Mouse (Mus musculus) testis, adult 2 months (tissue): ENCODE results near the gene Pum2.

Experiments
- CTCF ChIP-seq: fragments of 200-500 bp; IDR thresholded peaks from 2 replicates; pipeline ENCODE4 v1.5.1; 2012; ENCODE audit warnings: low read depth, mild to moderate bottlenecking, inconsistent platforms, low read length, moderate library complexity; ENCODE audit not compliant: control insufficient read depth, insufficient read depth, insufficient replicate concordance
- POLR2A ChIP-seq: fragments of 200-500 bp; IDR thresholded peaks from 2 replicates; pipeline ENCODE4 v1.6.1; 2012; ENCODE audit warnings: low read depth, mild to moderate bottlenecking, inconsistent platforms, low read length, moderate library complexity; ENCODE audit not compliant: control insufficient read depth

DNA sequence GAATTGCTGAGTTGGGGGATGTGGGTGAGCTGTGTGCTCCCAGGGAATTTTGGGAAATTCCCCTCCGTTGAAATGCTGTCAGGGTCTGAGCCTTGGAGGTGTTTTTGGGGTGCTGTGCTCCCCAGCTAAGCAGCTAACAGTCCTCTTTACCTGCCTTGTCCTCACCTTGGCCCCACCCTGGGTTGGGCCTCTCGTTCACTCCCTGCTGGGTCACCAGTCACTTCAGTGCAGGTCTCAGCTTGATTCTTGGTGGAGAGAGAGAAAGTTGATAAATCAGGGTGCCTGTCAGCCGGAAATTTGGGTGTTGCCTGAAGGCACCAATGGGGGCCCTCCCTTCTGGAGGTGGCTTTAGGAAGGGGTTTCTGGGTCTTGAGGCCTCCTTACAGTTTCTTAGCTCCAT lies 108.6 kb downstream of the Pum2 start:
- no peak for TF ChIP-seq CTCF
- no peak for TF ChIP-seq POLR2A
